Mouse (Mus musculus): ENCODE results near the gene Traip.

GRCm38 (mm10) chr9:107900840-107901626 lies 48.9 kb upstream of the Traip start:
- TF ChIP-seq CTCF (IDR thresholded peaks at IDR 0.05) (peak; percentile 54), POLR2A (IDR thresholded peaks at IDR 0.05; ENCODE audit: insufficient read depth, low read depth, low read length) (no peak), EP300 (IDR thresholded peaks at IDR 0.05; ENCODE audit: insufficient read depth, low read depth, low read length) (no peak)

All from heart, adult 2 months (tissue).